Mouse (Mus musculus) lung, postnatal 0 days (tissue): ENCODE results near the gene Ankrd53. TPM values are rescaled to one million over a fixed set of nuclear protein-coding genes. Genes with fewer than 3 reads are reported as not detected.

Experiments
- ATAC-seq: fragments of 200-750 bp; cut with Nextera tagmentation; 2 replicates; pipeline ENCODE4 v1.8.0; 2017; ENCODE audit warnings: moderate library complexity
- DNase-seq: peaks from one replicate; pipeline ENCODE4 v3.0.0-alpha.2; 2016; ENCODE audit warnings: low spot score
- H3K27ac ChIP-seq: fragments of 300-500 bp; sonication (generic); 2 replicates; pipeline ENCODE4 v1.5.1; 2014; ENCODE audit warnings: antibody characterized with exemption, mild to moderate bottlenecking, low read length, mixed read lengths
- H3K27me3 ChIP-seq: fragments of 300-500 bp; sonication (generic); replicated peaks from 2 replicates; pipeline ENCODE4 v1.6.1; 2014; ENCODE audit warnings: low read length, mixed read lengths; ENCODE audit not compliant: insufficient read depth
- H3K36me3 ChIP-seq: fragments of 300-500 bp; sonication (generic); 2 replicates; pipeline ENCODE4 v1.6.1; 2014; ENCODE audit warnings: low read length, mixed read lengths; ENCODE audit not compliant: insufficient read depth
- H3K4me1 ChIP-seq: fragments of 300-500 bp; sonication (generic); 2 replicates; pipeline ENCODE4 v1.6.1; 2014; ENCODE audit warnings: antibody characterized with exemption, low read depth, low read length, mixed read lengths; ENCODE audit not compliant: insufficient read depth
- H3K4me2 ChIP-seq: fragments of 300-500 bp; sonication (generic); replicated peaks from 2 replicates; pipeline ENCODE4 v1.6.1; 2014; ENCODE audit warnings: low read depth, mild to moderate bottlenecking, low read length, moderate library complexity, mixed read lengths
- H3K4me3 ChIP-seq: fragments of 300-500 bp; sonication (generic); 2 replicates; pipeline ENCODE4 v1.5.1; 2014; ENCODE audit warnings: low read depth, low read length
- H3K9ac ChIP-seq: fragments of 300-500 bp; sonication (generic); replicated peaks from 2 replicates; pipeline ENCODE4 v1.6.1; 2014; ENCODE audit warnings: low read depth, mild to moderate bottlenecking
- H3K9me3 ChIP-seq: fragments of 300-500 bp; sonication (generic); 2 replicates; pipeline ENCODE4 v1.6.1; 2016; ENCODE audit warnings: low read length, mixed read lengths
- CTCF ChIP-seq: IDR thresholded peaks from 2 replicates; pipeline ENCODE4 v1.5.1; 2016; ENCODE audit warnings: antibody characterized with exemption, mild to moderate bottlenecking
- EP300 ChIP-seq: IDR thresholded peaks from 2 replicates; pipeline ENCODE4 v1.6.1; 2016; ENCODE audit warnings: antibody characterized with exemption, mild to moderate bottlenecking, control low read depth
- WGBS: fragments of 180-500 bp; shearing (Covaris S2); extraction: QIAGEN DNeasy Blood & Tissue Kit; methylation state at CpG from one replicate; pipeline ENCODE4 v1.1.7; 2014; 5-methylcytosine and 5-hydroxymethylcytosine counted together
- polyA plus RNA-seq: library from polyadenylated mRNA; unstranded; fragments of >200 nt; fragmentation: Nextera tagmentation; extraction: Ambion mirVana; gene quantifications from 2 replicates; pipeline ENCODE4 v1.2.1, GENCODE M21; 2015

The Ankrd53 gene
- polyA plus RNA-seq, 1 experiment from 2014 or later: 0.12 TPM

DNA sequence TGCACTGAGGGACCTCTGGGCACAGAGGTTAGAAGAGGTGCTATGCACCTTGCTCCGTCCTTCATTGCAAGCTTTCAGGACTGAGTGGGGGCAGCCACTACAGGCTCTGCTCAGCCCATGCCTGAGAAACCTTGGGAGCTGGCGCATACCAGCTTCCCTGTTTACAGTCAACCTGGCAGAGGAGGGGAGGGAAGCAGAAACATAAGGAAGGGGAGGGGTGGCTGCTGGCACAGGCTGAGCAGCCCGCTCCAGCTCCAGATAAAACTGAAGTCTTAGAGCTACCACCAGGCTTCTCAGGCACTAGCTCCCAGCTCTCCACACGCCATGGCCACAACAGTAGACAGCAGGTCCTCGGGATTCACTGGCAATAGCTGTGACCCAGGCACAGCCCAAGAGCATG is 19.7 kb upstream of the Ankrd53 start, which contains the start of gene Atp6v1b1:
Atp6v1b1 (plus strand) TSS at position 230 of the 400 bp plus-strand sequence.
- no peak within 1 kb of the TSS for H3K4me2 ChIP-seq
- no peaks in the 10 kb centered on the region for H3K36me3 ChIP-seq
- DNase-seq: peak; percentile 19
- TF ChIP-seq EP300 (no peak), CTCF (no peak)
- H3K4me1 ChIP-seq: no peaks in the 10 kb centered on the region
- WGBS: 40% methylated on average over 5 of the region's 5 CpGs
- ATAC-seq: no peak
- H3K27me3 ChIP-seq: no peaks in the 10 kb centered on the region
- H3K4me3 ChIP-seq: no peak within 1 kb of the TSS
- H3K27ac ChIP-seq: no peak within 1 kb of the TSS
- no peak within 1 kb of the TSS for H3K9ac ChIP-seq
- no peaks in the 10 kb centered on the region for H3K9me3 ChIP-seq

DNA sequence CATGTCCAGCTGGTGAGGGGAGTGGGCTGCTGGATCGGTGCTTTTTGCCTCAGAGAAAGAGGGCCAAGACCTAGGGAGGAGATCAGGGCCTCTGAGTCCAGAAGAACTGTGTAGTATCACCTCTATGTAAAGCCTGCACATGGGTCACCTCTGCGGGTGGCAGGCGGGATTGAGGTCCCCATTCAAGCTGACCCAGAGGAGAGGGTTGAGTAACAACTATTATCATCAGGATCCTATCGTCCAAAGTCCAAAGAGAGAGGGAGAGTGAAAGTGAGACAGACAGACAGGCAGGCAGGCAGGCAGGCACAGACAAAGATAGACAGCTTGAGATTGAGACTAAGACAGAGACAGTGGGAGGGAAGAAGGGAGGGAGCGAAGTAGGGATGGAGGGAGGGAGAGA is 19.2 kb upstream of the Ankrd53 start:
- H3K9me3 ChIP-seq: no peaks in the 10 kb centered on the region
- H3K36me3 ChIP-seq: no peaks in the 10 kb centered on the region
- H3K4me2 ChIP-seq: no peak overlapping the region
- H3K27ac ChIP-seq: no peak overlapping the region
- ATAC-seq: no peak
- TF ChIP-seq CTCF (no peak), EP300 (no peak)
- no peaks in the 10 kb centered on the region for H3K27me3 ChIP-seq
- no peak for DNase-seq
- 62% methylated on average over 5 of the region's 5 CpGs for WGBS
- H3K4me3 ChIP-seq: no peak overlapping the region
- H3K9ac ChIP-seq: no peak overlapping the region
- no peaks in the 10 kb centered on the region for H3K4me1 ChIP-seq

DNA sequence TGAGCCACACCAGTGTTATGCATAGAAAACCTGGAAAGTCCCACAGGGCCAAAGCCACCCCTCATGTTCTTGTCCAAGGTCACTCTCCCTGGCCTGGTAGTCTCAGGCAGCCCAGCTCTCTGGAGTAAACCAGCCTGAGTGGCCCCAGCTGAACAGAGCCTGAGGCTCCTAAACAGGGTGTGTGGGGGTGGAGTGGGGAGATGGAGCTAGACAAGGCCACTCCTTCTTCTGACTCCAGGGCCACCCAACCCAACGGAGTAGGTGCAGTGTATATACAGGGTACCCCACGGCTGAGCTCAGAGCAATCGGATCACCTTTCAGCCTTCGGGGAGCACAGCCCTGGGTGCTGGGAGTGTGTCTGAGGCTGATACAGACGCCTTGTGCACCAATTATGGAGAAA is 18.3 kb upstream of the Ankrd53 start:
- Histone ChIP-seq H3K9me3 (no peaks in the 10 kb centered on the region), H3K27ac (no peak overlapping the region), H3K27me3 (no peaks in the 10 kb centered on the region), H3K9ac (no peak overlapping the region), H3K4me3 (no peak overlapping the region), H3K36me3 (no peaks in the 10 kb centered on the region), H3K4me1 (no peaks in the 10 kb centered on the region), H3K4me2 (no peak overlapping the region)
- DNase-seq (no peak), ATAC-seq (peak; percentile 52)
- 56% methylated on average over 5 of the region's 5 CpGs for WGBS
- TF ChIP-seq CTCF (no peak), EP300 (no peak)

DNA sequence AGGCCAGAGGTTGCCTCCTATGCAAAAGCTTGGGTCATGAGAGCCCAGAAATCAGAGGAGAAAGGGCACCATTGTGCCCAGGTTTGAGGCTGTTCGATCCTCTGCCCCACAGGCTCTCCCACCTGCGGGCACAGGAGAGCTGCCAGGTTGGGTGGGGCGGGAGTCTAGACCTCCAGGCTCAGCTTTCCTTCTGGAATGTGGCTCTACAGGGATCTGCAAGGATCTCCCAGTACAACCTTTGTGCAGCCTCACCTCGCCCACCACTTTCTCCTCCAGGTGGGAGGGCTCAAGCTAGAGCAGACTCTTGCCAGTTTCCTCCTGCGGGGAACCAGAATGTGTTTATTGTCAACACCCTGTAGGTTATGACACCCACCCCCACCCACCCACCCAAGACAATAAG is 17.9 kb upstream of the Ankrd53 start:
- ATAC-seq (peak; percentile 64), DNase-seq (peak; percentile 43)
- TF ChIP-seq CTCF (no peak), EP300 (no peak)
- H3K4me1 ChIP-seq: no peaks in the 10 kb centered on the region
- H3K36me3 ChIP-seq: no peaks in the 10 kb centered on the region
- no peak overlapping the region for H3K4me2 ChIP-seq
- no peak overlapping the region for H3K9ac ChIP-seq
- 23% methylated on average over 5 of the region's 5 CpGs for WGBS
- no peaks in the 10 kb centered on the region for H3K9me3 ChIP-seq
- no peaks in the 10 kb centered on the region for H3K27me3 ChIP-seq
- H3K4me3 ChIP-seq: no peak overlapping the region
- no peak overlapping the region for H3K27ac ChIP-seq

DNA sequence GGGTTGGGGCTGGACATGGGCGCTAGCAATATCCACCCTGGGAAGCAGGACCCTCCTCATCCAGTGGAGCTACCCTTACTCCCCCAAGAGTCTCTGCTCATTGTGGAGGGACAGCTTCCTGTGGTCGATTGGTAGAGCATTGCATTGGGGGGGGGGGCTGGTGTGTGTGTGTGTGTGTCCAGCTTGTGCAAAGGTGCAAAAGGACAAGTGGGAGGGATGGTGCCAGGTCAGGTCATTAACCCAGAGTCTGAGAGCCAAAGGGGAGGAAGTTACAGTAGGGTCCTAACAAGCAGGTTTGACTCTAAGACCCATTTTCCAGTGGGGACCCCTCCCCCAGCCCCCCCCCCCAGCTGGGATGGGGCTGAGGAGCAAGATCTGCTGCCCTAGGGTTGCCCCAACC is 17.0 kb upstream of the Ankrd53 start:
- Histone ChIP-seq H3K4me2 (no peak overlapping the region), H3K9me3 (no peaks in the 10 kb centered on the region), H3K36me3 (no peaks in the 10 kb centered on the region), H3K4me3 (no peak overlapping the region), H3K9ac (no peak overlapping the region), H3K27ac (no peak overlapping the region), H3K4me1 (no peaks in the 10 kb centered on the region), H3K27me3 (no peaks in the 10 kb centered on the region)
- TF ChIP-seq CTCF (no peak), EP300 (no peak)
- DNase-seq (no peak), ATAC-seq (no peak)
- WGBS: 60% methylated on average over 2 of the region's 2 CpGs

DNA sequence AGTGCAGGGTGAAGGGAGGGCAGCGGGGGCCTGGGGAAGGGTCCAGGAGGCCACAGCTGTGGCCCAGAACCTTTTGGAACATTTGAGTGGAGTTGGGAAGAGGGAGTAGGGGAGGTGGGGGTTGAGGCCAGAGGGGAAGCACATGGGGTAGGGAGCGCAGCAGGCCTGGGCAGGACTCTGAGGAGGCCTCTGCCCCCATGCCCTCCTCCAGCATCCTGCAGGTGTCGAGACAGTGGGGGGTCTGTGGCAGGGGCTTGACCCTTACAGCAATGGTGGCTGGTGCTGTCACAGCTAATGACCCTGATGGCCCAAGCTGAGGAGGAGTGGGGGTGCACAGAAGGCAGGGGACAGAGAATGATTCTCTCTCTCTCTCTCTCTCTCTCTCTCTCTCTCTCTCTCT is 13.2 kb upstream of the Ankrd53 start:
- Histone ChIP-seq H3K4me1 (no peaks in the 10 kb centered on the region), H3K4me3 (no peak overlapping the region), H3K36me3 (no peaks in the 10 kb centered on the region), H3K27ac (no peak overlapping the region), H3K9me3 (no peaks in the 10 kb centered on the region), H3K4me2 (no peak overlapping the region), H3K9ac (no peak overlapping the region), H3K27me3 (no peaks in the 10 kb centered on the region)
- DNase-seq (no peak), ATAC-seq (no peak)
- 48% methylated on average over 3 of the region's 3 CpGs for WGBS
- TF ChIP-seq EP300: no peak
- no peak for TF ChIP-seq CTCF

DNA sequence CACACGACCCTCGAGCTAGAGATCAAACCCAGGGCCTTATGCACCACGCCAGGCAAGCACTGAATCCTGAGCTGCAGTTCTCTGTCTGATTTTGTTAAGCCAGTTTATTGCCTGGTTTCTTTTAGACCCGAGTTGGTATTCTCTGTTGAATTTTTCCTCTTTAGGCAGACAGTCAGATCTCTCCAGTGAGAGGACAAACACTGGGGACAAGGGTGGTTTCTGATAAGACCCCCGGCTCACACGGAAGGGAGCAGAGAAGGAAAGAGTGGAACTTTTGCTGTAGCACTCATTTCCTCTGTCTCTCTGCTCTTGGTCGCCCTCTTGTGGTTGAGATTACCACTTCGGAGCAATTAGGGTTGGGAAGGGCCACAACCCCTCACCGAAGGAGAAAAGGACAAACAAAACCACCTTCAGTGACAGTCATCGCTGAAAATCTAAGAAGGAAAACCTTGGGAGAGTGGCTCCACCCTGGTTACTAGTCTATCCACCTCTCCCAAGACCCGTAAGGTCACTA is 12.2 kb upstream of the Ankrd53 start:
- ATAC-seq: no peak
- Histone ChIP-seq H3K36me3 (no peaks in the 10 kb centered on the region), H3K9me3 (no peaks in the 10 kb centered on the region), H3K4me2 (no peak overlapping the region), H3K4me3 (no peak overlapping the region), H3K9ac (no peak overlapping the region), H3K27me3 (no peaks in the 10 kb centered on the region), H3K4me1 (no peaks in the 10 kb centered on the region), H3K27ac (no peak overlapping the region)
- WGBS: 10% methylated on average over 11 of the region's 11 CpGs
- peak; percentile 91 for TF ChIP-seq CTCF
- TF ChIP-seq EP300: no peak
- peak; percentile 56 for DNase-seq
